Mouse (Mus musculus) liver, embryonic 11.5 days (tissue): ENCODE measurements around the gene Ciao1. TPM values are rescaled to one million over a fixed set of nuclear protein-coding genes. Genes with fewer than 3 reads are reported as not detected.
"Not testable (repeated sequence)": the region's sequence is repeated elsewhere in the genome, so short reads cannot be mapped to it uniquely, and the experiment has no call there.

Source experiments
- ATAC-seq: fragments of 200-750 bp; cut with Nextera tagmentation; replicated peaks from 2 replicates; pipeline ENCODE4 v1.8.0; 2017; ENCODE audit warnings: moderate number of reproducible peaks, mild to moderate bottlenecking, moderate TSS enrichment, moderate library complexity; ENCODE audit not compliant: low FRiP score
- DNase-seq: peaks from one replicate; pipeline ENCODE4 v3.0.0-alpha.2; 2017; ENCODE audit warnings: low spot score
- H3K27ac ChIP-seq: fragments of 300-500 bp; sonication (generic); 2 replicates; pipeline ENCODE4 v1.5.1; 2014; ENCODE audit warnings: mild to moderate bottlenecking, low read depth, low read length, control low read depth
- H3K27me3 ChIP-seq: fragments of 300-500 bp; sonication (generic); replicated peaks from 2 replicates; pipeline ENCODE4 v1.6.1; 2014; ENCODE audit warnings: low read length, mixed read lengths; ENCODE audit not compliant: control insufficient read depth, insufficient read depth
- H3K36me3 ChIP-seq: fragments of 300-500 bp; sonication (generic); 2 replicates; pipeline ENCODE4 v1.6.1; 2014; ENCODE audit warnings: mild to moderate bottlenecking, low read length, moderate library complexity, mixed read lengths; ENCODE audit not compliant: control insufficient read depth, insufficient read depth
- H3K4me1 ChIP-seq: fragments of 300-500 bp; sonication (generic); replicated peaks from 2 replicates; pipeline ENCODE4 v1.6.1; 2014; ENCODE audit warnings: low read length, mixed read lengths; ENCODE audit not compliant: control insufficient read depth, insufficient read depth
- H3K4me2 ChIP-seq: fragments of 300-500 bp; sonication (generic); 2 replicates; pipeline ENCODE4 v1.6.1; 2014; ENCODE audit warnings: mild to moderate bottlenecking, control low read depth, moderate library complexity
- H3K4me3 ChIP-seq: fragments of 300-500 bp; sonication (generic); 2 replicates; pipeline ENCODE4 v1.5.1; 2014; ENCODE audit warnings: low read depth, low read length, control low read depth
- H3K9ac ChIP-seq: fragments of 300-500 bp; sonication (generic); 2 replicates; pipeline ENCODE4 v1.6.1; 2014; ENCODE audit warnings: low read depth, low read length, control low read depth
- H3K9me3 ChIP-seq: fragments of 300-500 bp; sonication (generic); 2 replicates; pipeline ENCODE4 v1.6.1; 2016; ENCODE audit warnings: low read length, inconsistent platforms, mixed read lengths; ENCODE audit not compliant: control insufficient read depth
- WGBS: fragments of 180-500 bp; shearing (Covaris S2); extraction: QIAGEN DNeasy Blood & Tissue Kit; methylation state at CpG from one replicate; pipeline ENCODE4 v1.1.7; 2014; 5-methylcytosine and 5-hydroxymethylcytosine counted together
- polyA plus RNA-seq: library from polyadenylated mRNA; unstranded; fragments of >200 nt; fragmentation: Nextera tagmentation; extraction: Ambion mirVana; gene quantifications from 2 replicates; pipeline ENCODE4 v1.2.1, GENCODE M21; 2014

Ciao1 gene
- polyA plus RNA-seq, result 72.1 and 72.6 TPM in 2 replicates

GRCm38 (mm10) chr2:127247592-127248333 lies at the start of gene Ciao1, which contains the start of gene Tmem127:
TSS of gene Ciao1 (minus strand) at chr2:127247816.
TSS of gene Tmem127 (plus strand) at chr2:127247908.
- H3K9ac ChIP-seq, result peak within 1 kb of the TSS; percentile 87
- DNase-seq, result peak; percentile 95
- peak within 1 kb of the TSS; percentile 87 for H3K4me3 ChIP-seq
- H3K27ac ChIP-seq, result peak within 1 kb of the TSS; percentile 83
- H3K4me1 ChIP-seq, result peaks cover 20% of the 10 kb centered on the region
- H3K4me2 ChIP-seq, result peak within 1 kb of the TSS; percentile 98
- peak; percentile 97 for ATAC-seq
- H3K36me3 ChIP-seq, result peaks cover 10% of the 10 kb centered on the region
- WGBS, result under 1% methylated on average over 53 of the region's 53 CpGs
- H3K9me3 ChIP-seq, result no peaks in the 10 kb centered on the region
- H3K27me3 ChIP-seq, result no peaks in the 10 kb centered on the region

- H3K36me3 ChIP-seq, result peaks cover 27% of the 10 kb centered on the region
- DNase-seq (no peak), ATAC-seq (no peak)
Observed at GRCm38 (mm10) chr2:127297001-127297805, 49.6 kb upstream of the Ciao1 start.

GRCm38 (mm10) chr2:127292250-127292649 lies 44.6 kb upstream of the Ciao1 start:
- Histone ChIP-seq H3K27me3 (no peaks in the 10 kb centered on the region), H3K36me3 (peaks cover 28% of the 10 kb centered on the region), H3K4me1 (no peaks in the 10 kb centered on the region), H3K27ac (no peak overlapping the region), H3K9me3 (no peaks in the 10 kb centered on the region), H3K9ac (no peak overlapping the region), H3K4me2 (no peak overlapping the region), H3K4me3 (no peak overlapping the region)
- WGBS, result 82% methylated on average over 4 of the region's 4 CpGs
- ATAC-seq (no peak), DNase-seq (no peak)

More at GRCm38 (mm10) chr2:127297001-127297805, 49.6 kb upstream of the Ciao1 start:
- Histone ChIP-seq H3K9ac (no peak overlapping the region), H3K4me3 (no peak overlapping the region), H3K9me3 (no peaks in the 10 kb centered on the region), H3K27ac (no peak overlapping the region), H3K4me1 (no peaks in the 10 kb centered on the region), H3K4me2 (no peak overlapping the region), H3K27me3 (no peaks in the 10 kb centered on the region)
- WGBS, result 92% methylated on average over 7 of the region's 7 CpGs

GRCm38 (mm10) chr2:127278162-127278561 lies 30.5 kb upstream of the Ciao1 start:
- no peaks in the 10 kb centered on the region for H3K27me3 ChIP-seq
- no peaks in the 10 kb centered on the region for H3K9me3 ChIP-seq
- H3K4me1 ChIP-seq, result peaks cover 9% of the 10 kb centered on the region
- ATAC-seq, result no peak
- no peak overlapping the region for H3K9ac ChIP-seq
- no peak overlapping the region for H3K4me2 ChIP-seq
- no peak overlapping the region for H3K4me3 ChIP-seq
- H3K27ac ChIP-seq, result no peak overlapping the region
- H3K36me3 ChIP-seq, result no peaks in the 10 kb centered on the region
- DNase-seq, result no peak

- 86% methylated on average over 5 of the region's 5 CpGs for WGBS
- H3K27me3 ChIP-seq, result no peaks in the 10 kb centered on the region
- no peaks in the 10 kb centered on the region for H3K9me3 ChIP-seq
- H3K9ac ChIP-seq, result no peak overlapping the region
- H3K4me2 ChIP-seq, result no peak overlapping the region
- H3K4me3 ChIP-seq, result no peak overlapping the region
- H3K27ac ChIP-seq, result no peak overlapping the region
- no peak for DNase-seq
- peaks cover 12% of the 10 kb centered on the region for H3K4me1 ChIP-seq
- H3K36me3 ChIP-seq, result no peaks in the 10 kb centered on the region
- no peak for ATAC-seq
Observed at GRCm38 (mm10) chr2:127275551-127276320, 28.1 kb upstream of the Ciao1 start.

- DNase-seq, result no peak
- Histone ChIP-seq H3K4me3 (no peak overlapping the region), H3K4me1 (peaks cover 12% of the 10 kb centered on the region), H3K27me3 (no peaks in the 10 kb centered on the region), H3K9me3 (no peaks in the 10 kb centered on the region), H3K36me3 (no peaks in the 10 kb centered on the region), H3K4me2 (no peak overlapping the region), H3K9ac (no peak overlapping the region), H3K27ac (no peak overlapping the region)
- 85% methylated on average over 2 of the region's 2 CpGs for WGBS
- ATAC-seq, result no peak
Observed at GRCm38 (mm10) chr2:127274590-127274989, 27.0 kb upstream of the Ciao1 start.

GRCm38 (mm10) chr2:127272806-127273205 lies 25.2 kb upstream of the Ciao1 start:
- no peaks in the 10 kb centered on the region for H3K27me3 ChIP-seq
- H3K36me3 ChIP-seq, result no peaks in the 10 kb centered on the region
- DNase-seq, result no peak
- 92% methylated on average over 3 of the region's 3 CpGs for WGBS
- H3K4me1 ChIP-seq, result peaks cover 12% of the 10 kb centered on the region
- no peak overlapping the region for H3K9ac ChIP-seq
- H3K27ac ChIP-seq, result no peak overlapping the region
- ATAC-seq, result no peak
- no peak overlapping the region for H3K4me3 ChIP-seq
- peak overlapping the region; percentile 3 for H3K4me2 ChIP-seq
- no peaks in the 10 kb centered on the region for H3K9me3 ChIP-seq

GRCm38 (mm10) chr2:127272049-127272448 lies 24.4 kb upstream of the Ciao1 start:
- H3K4me3 ChIP-seq, H3K9ac ChIP-seq, ATAC-seq, H3K27ac ChIP-seq, DNase-seq, H3K27me3 ChIP-seq, H3K9me3 ChIP-seq, H3K36me3 ChIP-seq: not testable (repeated sequence)
- Histone ChIP-seq H3K4me2 (peak overlapping the region; percentile 91), H3K4me1 (peaks cover 12% of the 10 kb centered on the region)
- 84% methylated on average over 4 of the region's 4 CpGs for WGBS
